Mouse (Mus musculus) lung, adult 2 months (tissue): Measurements from ENCODE around the gene Polr2b.

Experiments used
- CTCF ChIP-seq: fragments of 200-500 bp; IDR thresholded peaks from 2 replicates; pipeline ENCODE4 v1.5.1; 2011; ENCODE audit warnings: mild to moderate bottlenecking, low read length, control low read depth; ENCODE audit not compliant: insufficient read depth
- POLR2A ChIP-seq: fragments of 200-500 bp; IDR thresholded peaks from 2 replicates; pipeline ENCODE4 v1.6.1; 2011; ENCODE audit warnings: low read depth, mild to moderate bottlenecking, control low read depth, low read length, borderline replicate concordance; ENCODE audit errors: extremely low read depth

DNA sequence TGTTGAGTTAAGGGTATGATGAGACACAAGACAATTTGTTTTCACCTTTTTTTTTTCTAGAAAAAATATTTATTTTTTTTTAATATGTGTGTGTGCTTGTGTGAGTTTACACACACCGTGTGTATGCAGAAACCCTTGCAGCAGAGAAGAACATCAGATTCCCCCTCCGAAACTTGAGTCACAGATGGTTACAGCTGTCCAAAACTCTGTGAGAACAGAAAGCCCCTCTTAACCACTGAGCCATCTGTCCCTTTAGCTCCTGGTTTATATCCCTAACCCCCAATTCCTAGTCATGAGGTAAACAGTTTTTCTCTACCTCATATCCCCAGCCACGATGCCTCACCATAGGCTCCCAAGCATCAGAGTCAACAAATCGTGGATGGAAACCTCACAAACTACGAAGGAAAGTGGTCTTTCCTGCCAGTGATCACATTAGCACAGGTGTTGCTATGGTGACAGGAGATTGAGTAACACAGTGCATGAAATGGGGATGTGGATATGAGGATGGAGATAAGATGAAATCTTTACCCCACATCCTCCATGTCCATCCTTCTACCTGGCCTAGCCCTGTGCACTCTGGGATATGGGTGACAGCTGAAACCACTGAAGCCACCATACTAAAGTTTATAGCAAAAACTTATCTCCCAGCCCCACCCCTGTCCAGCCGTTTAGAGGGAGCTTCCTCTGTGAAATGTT is 76.1 kb downstream of the Polr2b start:
- TF ChIP-seq CTCF (no peak), POLR2A (no peak)
